Mouse (Mus musculus): ENCODE results near the gene Mapt. TPM values are rescaled to one million over a fixed set of nuclear protein-coding genes. Genes with fewer than 3 reads are reported as not detected.

Mapt gene
- polyA plus RNA-seq, 1 experiment from 2014 or later, result 939 TPM

DNA sequence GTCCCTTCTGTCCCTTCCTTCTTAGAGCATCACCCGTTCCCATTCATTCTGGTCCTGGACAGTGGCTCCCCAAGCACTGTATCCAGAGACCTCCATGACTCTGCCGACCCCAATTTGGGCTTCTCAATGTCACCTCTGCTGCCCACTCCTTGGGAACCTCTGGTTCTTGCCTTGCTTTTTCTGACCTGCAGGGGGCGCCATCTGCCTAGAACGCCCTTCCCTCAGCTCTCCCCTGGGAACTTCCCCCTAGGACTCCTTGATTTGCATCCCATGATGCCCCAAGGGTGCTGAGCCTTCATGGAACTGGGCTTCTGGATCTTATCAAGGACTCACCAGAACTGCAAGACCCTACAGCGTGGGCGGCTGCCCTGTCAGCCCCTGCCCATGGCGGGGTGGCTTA lies 80.5 kb downstream of the Mapt start:
- Histone ChIP-seq H3K4me2 (replicated peaks) (no peak overlapping the region), H3K9ac (no peak overlapping the region), H3K4me1 (replicated peaks; ENCODE audit: control insufficient read depth, insufficient read depth, low read length) (no peaks in the 10 kb centered on the region), H3K27me3 (ENCODE audit: control insufficient read depth, insufficient read depth, low read length) (no peaks in the 10 kb centered on the region), H3K4me3 (replicated peaks; ENCODE audit: low read length) (no peak overlapping the region), H3K27ac (no peak overlapping the region), H3K9me3 (ENCODE audit: control insufficient read depth, low read length) (no peaks in the 10 kb centered on the region), H3K36me3 (replicated peaks; ENCODE audit: control insufficient read depth, insufficient read depth) (peaks cover 80% of the 10 kb centered on the region)
- WGBS, result 71% methylated on average over 7 of the region's 7 CpGs
- DNase-seq (ENCODE audit: low spot score), result no peak
- ATAC-seq (ENCODE audit: low FRiP score), result no peak

GRCm38 (mm10) chr11:104315703-104316102 lies 84.5 kb downstream of the Mapt start:
- Histone ChIP-seq H3K27me3 (ENCODE audit: control insufficient read depth, insufficient read depth, low read length) (no peaks in the 10 kb centered on the region), H3K9me3 (ENCODE audit: control insufficient read depth, low read length) (no peaks in the 10 kb centered on the region), H3K4me3 (replicated peaks; ENCODE audit: low read length) (no peak overlapping the region), H3K4me1 (replicated peaks; ENCODE audit: control insufficient read depth, insufficient read depth, low read length) (peaks cover 12% of the 10 kb centered on the region), H3K9ac (no peak overlapping the region), H3K4me2 (replicated peaks) (no peak overlapping the region), H3K36me3 (replicated peaks; ENCODE audit: control insufficient read depth, insufficient read depth) (peaks cover 60% of the 10 kb centered on the region), H3K27ac (no peak overlapping the region)
- ATAC-seq (ENCODE audit: low FRiP score) (no peak), DNase-seq (ENCODE audit: low spot score) (peak; percentile 93)
- WGBS, result 9% methylated on average over 6 of the region's 6 CpGs

DNA sequence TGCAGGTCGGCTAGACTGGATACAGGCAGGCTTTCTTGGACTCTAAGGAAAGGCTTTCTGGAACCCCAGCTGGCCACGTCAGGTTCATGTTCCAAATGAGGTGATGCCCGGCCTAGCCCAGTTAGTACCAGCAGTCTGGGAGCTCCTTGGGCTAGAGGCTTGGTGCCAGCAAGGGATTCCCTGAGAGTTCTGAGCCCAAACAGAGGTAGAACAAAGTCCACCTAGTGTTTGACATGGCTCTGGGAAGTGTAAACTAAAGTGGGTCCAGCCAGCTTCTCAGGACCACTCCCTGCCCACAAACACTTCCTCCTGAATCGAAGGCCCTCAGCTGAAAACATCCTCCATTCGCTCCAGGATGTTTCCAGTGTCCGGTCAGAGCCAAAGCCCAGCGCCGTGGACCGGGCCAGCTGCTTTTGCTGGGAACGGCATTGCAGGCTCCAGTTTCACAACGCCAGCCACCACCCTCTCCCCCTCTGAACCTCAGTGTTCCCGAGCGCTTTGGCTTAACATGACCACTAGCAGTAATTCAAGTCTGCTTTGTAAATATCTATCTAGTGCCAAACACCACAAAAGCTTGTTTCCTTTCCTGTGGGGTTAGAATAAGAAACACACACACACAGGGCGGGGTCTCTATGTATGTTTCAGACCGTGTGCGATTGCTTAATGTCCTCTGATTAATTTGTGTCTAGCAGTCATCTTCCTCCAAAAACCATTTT lies 85.7 kb downstream of the Mapt start:
- Histone ChIP-seq H3K4me1 (replicated peaks; ENCODE audit: control insufficient read depth, insufficient read depth, low read length) (peaks cover 12% of the 10 kb centered on the region), H3K4me3 (replicated peaks; ENCODE audit: low read length) (no peak overlapping the region), H3K36me3 (replicated peaks; ENCODE audit: control insufficient read depth, insufficient read depth) (peaks cover 59% of the 10 kb centered on the region), H3K9me3 (ENCODE audit: control insufficient read depth, low read length) (no peaks in the 10 kb centered on the region), H3K27ac (no peak overlapping the region), H3K9ac (no peak overlapping the region), H3K27me3 (ENCODE audit: control insufficient read depth, insufficient read depth, low read length) (no peaks in the 10 kb centered on the region), H3K4me2 (replicated peaks) (no peak overlapping the region)
- WGBS, result 80% methylated on average over 16 of the region's 16 CpGs
- DNase-seq (ENCODE audit: low spot score) (no peak), ATAC-seq (ENCODE audit: low FRiP score) (no peak)

DNA sequence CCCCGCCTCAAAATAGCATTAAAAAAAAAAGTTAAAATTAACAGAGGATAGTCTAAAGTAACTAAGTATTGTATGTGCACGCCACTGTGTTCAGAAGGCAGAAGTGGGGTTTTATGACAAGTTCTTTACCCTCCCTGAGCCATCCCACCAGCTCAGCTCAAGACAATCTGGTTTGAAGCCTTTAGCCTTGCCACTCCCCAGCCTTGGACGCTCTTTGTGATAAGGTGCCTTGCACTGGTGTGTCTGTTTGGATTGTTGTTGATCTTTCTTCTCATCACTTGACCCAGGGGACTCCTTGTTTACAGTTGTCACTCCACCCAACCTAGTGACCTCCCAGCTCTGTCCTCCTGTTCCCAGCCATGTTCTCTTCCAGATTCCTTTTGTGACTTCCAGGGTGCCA lies 86.4 kb downstream of the Mapt start:
- 93% methylated on average over 3 of the region's 3 CpGs for WGBS
- no peaks in the 10 kb centered on the region for H3K9me3 ChIP-seq (ENCODE audit: control insufficient read depth, low read length)
- no peak overlapping the region for H3K4me3 ChIP-seq (replicated peaks; ENCODE audit: low read length)
- ATAC-seq (ENCODE audit: low FRiP score) (no peak), DNase-seq (ENCODE audit: low spot score) (no peak)
- no peak overlapping the region for H3K4me2 ChIP-seq (replicated peaks)
- peaks cover 59% of the 10 kb centered on the region for H3K36me3 ChIP-seq (replicated peaks; ENCODE audit: control insufficient read depth, insufficient read depth)
- no peak overlapping the region for H3K27ac ChIP-seq
- H3K27me3 ChIP-seq (ENCODE audit: control insufficient read depth, insufficient read depth, low read length), result no peaks in the 10 kb centered on the region
- H3K9ac ChIP-seq, result no peak overlapping the region
- peaks cover 12% of the 10 kb centered on the region for H3K4me1 ChIP-seq (replicated peaks; ENCODE audit: control insufficient read depth, insufficient read depth, low read length)

DNA sequence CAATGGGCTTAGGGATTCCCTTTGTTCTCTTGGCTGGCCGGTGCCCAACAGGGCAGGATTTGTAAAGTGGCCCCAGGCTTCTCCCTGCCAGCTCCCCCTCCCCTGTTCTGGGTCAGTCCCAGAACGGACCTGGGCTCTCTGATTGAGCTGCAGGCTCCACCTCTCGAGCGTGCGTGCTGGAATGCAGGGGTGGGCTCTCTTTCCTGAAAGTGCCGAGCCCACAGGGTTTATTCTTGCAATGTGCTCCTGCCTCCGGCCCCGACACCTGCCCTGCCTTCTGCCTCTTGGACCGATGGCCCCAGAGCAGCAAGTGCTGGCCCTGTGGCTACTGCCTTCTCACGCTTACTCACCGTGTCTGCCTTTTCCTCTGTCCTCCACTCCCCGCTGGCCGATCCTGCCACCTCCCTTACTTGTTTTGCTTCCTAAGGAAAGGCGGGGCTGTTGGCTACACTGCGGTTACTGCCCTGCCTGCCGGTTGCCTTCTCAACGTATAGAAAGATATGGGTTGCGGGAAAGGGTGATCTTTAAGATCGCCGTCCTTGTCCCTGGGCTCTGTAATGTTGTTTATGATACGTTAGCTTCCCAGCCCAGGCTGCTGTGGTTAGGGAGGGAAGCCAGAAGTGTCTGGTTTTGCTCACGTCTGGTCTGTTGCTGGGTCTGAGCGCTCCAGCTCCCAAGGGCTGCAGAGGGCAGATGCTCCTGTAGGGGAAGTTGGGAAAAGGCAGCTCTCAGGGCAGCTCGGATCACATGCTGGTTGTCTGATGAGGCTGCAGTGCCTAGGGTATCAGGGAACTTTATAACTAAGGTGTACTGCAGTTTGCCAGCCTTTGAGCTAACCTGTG lies 88.0 kb downstream of the Mapt start:
- peaks cover 55% of the 10 kb centered on the region for H3K36me3 ChIP-seq (replicated peaks; ENCODE audit: control insufficient read depth, insufficient read depth)
- peak overlapping the region; percentile 50 for H3K9ac ChIP-seq
- H3K9me3 ChIP-seq (ENCODE audit: control insufficient read depth, low read length), result no peaks in the 10 kb centered on the region
- H3K4me1 ChIP-seq (replicated peaks; ENCODE audit: control insufficient read depth, insufficient read depth, low read length), result peaks cover 12% of the 10 kb centered on the region
- DNase-seq (ENCODE audit: low spot score) (peak; percentile 59), ATAC-seq (ENCODE audit: low FRiP score) (peak; percentile 70)
- H3K27me3 ChIP-seq (ENCODE audit: control insufficient read depth, insufficient read depth, low read length), result no peaks in the 10 kb centered on the region
- H3K4me3 ChIP-seq (replicated peaks; ENCODE audit: low read length), result peak overlapping the region; percentile 26
- peak overlapping the region; percentile 43 for H3K27ac ChIP-seq
- H3K4me2 ChIP-seq (replicated peaks), result peak overlapping the region; percentile 54
- 3% methylated on average over 24 of the region's 24 CpGs for WGBS

DNA sequence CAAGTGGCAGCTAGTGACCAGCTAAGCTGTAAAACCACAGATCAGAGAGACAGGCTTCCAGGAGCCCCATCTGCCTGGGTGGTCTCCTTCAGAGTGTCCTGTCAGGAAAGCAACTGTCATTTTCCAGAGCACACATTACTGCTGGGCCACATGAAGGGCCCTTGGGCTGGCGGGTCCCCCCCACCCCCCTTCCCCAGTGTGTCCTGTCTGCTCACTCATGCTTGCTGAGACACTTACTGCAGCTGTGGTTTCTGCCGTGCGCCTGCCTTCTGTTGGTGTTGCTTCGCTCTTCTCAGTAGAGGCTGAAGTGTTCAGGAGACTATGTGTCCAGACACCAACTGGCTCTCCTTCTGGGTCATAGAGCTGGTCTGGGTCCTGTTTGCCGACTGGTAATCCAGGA lies 89.3 kb downstream of the Mapt start:
- Histone ChIP-seq H3K4me1 (replicated peaks; ENCODE audit: control insufficient read depth, insufficient read depth, low read length) (peaks cover 12% of the 10 kb centered on the region), H3K4me3 (replicated peaks; ENCODE audit: low read length) (no peak overlapping the region), H3K9me3 (ENCODE audit: control insufficient read depth, low read length) (no peaks in the 10 kb centered on the region), H3K36me3 (replicated peaks; ENCODE audit: control insufficient read depth, insufficient read depth) (peaks cover 53% of the 10 kb centered on the region), H3K27ac (no peak overlapping the region), H3K4me2 (replicated peaks) (no peak overlapping the region), H3K9ac (no peak overlapping the region), H3K27me3 (ENCODE audit: control insufficient read depth, insufficient read depth, low read length) (no peaks in the 10 kb centered on the region)
- ATAC-seq (ENCODE audit: low FRiP score), result no peak
- 59% methylated on average over 5 of the region's 5 CpGs for WGBS
- no peak for DNase-seq (ENCODE audit: low spot score)

- Histone ChIP-seq H3K36me3 (replicated peaks; ENCODE audit: control insufficient read depth, insufficient read depth) (peaks cover 47% of the 10 kb centered on the region), H3K9ac (no peak overlapping the region), H3K4me3 (replicated peaks; ENCODE audit: low read length) (no peak overlapping the region), H3K4me1 (replicated peaks; ENCODE audit: control insufficient read depth, insufficient read depth, low read length) (peaks cover 12% of the 10 kb centered on the region), H3K4me2 (replicated peaks) (no peak overlapping the region), H3K27ac (no peak overlapping the region), H3K27me3 (ENCODE audit: control insufficient read depth, insufficient read depth, low read length) (no peaks in the 10 kb centered on the region), H3K9me3 (ENCODE audit: control insufficient read depth, low read length) (no peaks in the 10 kb centered on the region)
- WGBS, result 31% methylated on average over 4 of the region's 4 CpGs
- ATAC-seq (ENCODE audit: low FRiP score) (no peak), DNase-seq (ENCODE audit: low spot score) (no peak)
These were observed 91.0 kb downstream of the Mapt start for GRCm38 (mm10) chr11:104322142-104322541.

GRCm38 (mm10) chr11:104327462-104327861 lies 96.3 kb downstream of the Mapt start:
- Histone ChIP-seq H3K9ac (no peak overlapping the region), H3K36me3 (replicated peaks; ENCODE audit: control insufficient read depth, insufficient read depth) (peaks cover 63% of the 10 kb centered on the region), H3K4me3 (replicated peaks; ENCODE audit: low read length) (no peak overlapping the region), H3K27me3 (ENCODE audit: control insufficient read depth, insufficient read depth, low read length) (no peaks in the 10 kb centered on the region), H3K27ac (no peak overlapping the region), H3K4me2 (replicated peaks) (no peak overlapping the region), H3K9me3 (ENCODE audit: control insufficient read depth, low read length) (no peaks in the 10 kb centered on the region), H3K4me1 (replicated peaks; ENCODE audit: control insufficient read depth, insufficient read depth, low read length) (no peaks in the 10 kb centered on the region)
- no peak for ATAC-seq (ENCODE audit: low FRiP score)
- WGBS, result 95% methylated on average over 1 of the region's 1 CpGs
- no peak for DNase-seq (ENCODE audit: low spot score)

DNA sequence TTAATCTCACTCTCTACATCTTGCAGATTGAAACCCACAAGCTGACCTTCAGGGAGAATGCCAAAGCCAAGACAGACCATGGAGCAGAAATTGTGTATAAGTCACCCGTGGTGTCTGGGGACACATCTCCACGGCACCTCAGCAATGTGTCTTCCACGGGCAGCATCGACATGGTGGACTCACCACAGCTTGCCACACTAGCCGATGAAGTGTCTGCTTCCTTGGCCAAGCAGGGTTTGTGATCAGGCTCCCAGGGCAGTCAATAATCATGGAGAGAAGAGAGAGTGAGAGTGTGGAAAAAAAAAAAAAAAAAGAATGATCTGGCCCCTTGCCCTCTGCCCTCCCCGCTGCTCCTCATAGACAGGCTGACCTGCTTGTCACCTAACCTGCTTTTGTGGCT lies 96.8 kb downstream of the Mapt start:
- no peak for ATAC-seq (ENCODE audit: low FRiP score)
- H3K4me3 ChIP-seq (replicated peaks; ENCODE audit: low read length), result no peak overlapping the region
- no peak overlapping the region for H3K4me2 ChIP-seq (replicated peaks)
- H3K9ac ChIP-seq, result no peak overlapping the region
- WGBS, result 91% methylated on average over 6 of the region's 6 CpGs
- no peaks in the 10 kb centered on the region for H3K4me1 ChIP-seq (replicated peaks; ENCODE audit: control insufficient read depth, insufficient read depth, low read length)
- H3K27me3 ChIP-seq (ENCODE audit: control insufficient read depth, insufficient read depth, low read length), result no peaks in the 10 kb centered on the region
- H3K27ac ChIP-seq, result no peak overlapping the region
- H3K36me3 ChIP-seq (replicated peaks; ENCODE audit: control insufficient read depth, insufficient read depth), result peaks cover 63% of the 10 kb centered on the region
- no peak for DNase-seq (ENCODE audit: low spot score)
- no peaks in the 10 kb centered on the region for H3K9me3 ChIP-seq (ENCODE audit: control insufficient read depth, low read length)
